Mouse (Mus musculus): Measurements from ENCODE around the gene Obscn. TPM values are rescaled to one million over a fixed set of nuclear protein-coding genes. Genes with fewer than 3 reads are reported as not detected.

The Obscn gene
- total and polyA plus RNA-seq, 2 experiments from 2014 or later, result 107 to 245 TPM

DNA sequence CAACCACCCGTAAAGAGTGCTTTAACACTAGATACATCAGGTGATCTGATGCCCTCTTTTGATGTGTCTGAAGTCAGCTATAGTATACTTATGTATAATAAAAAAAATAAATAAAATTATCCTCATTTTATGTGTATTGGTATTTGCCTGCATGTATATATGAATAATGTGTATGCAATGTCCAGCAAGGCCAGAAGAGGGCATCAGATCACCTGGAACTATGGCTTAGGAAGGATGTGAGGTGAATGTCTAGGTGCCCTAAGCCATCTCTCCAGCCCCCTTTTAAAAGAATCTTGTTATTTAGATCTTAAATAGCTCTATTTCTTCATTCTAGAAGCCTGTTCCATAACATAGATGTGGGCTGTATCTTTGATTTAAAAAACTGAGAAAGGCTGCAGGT, 168.9 kb downstream of the Obscn start:
- ATAC-seq (ENCODE audit: insufficient read depth, low read depth) (no peak), DNase-seq (ENCODE audit: low spot score) (no peak)
- no peak overlapping the region for H3K27ac ChIP-seq (ENCODE audit: low read depth)
- 100% methylated on average over 1 of the region's 1 CpGs for WGBS
- H3K4me3 ChIP-seq (ENCODE audit: low read depth, low read length), result no peak overlapping the region
- H3K9ac ChIP-seq (replicated peaks; ENCODE audit: low read depth, low read length), result no peak overlapping the region
- no peaks in the 10 kb centered on the region for H3K4me1 ChIP-seq (ENCODE audit: control insufficient read depth, insufficient read depth)
- no peaks in the 10 kb centered on the region for H3K36me3 ChIP-seq (replicated peaks; ENCODE audit: control insufficient read depth, insufficient read depth, low read length)
- H3K9me3 ChIP-seq (replicated peaks; ENCODE audit: control insufficient read depth, low read length), result no peaks in the 10 kb centered on the region
- H3K27me3 ChIP-seq (ENCODE audit: control insufficient read depth, insufficient read depth, low read length), result no peaks in the 10 kb centered on the region
- no peak overlapping the region for H3K4me2 ChIP-seq (ENCODE audit: low read depth, low read length)
- TF ChIP-seq CTCF (IDR thresholded peaks at IDR 0.05; ENCODE audit: low read depth) (peak; percentile 73), EP300 (IDR thresholded peaks at IDR 0.05; ENCODE audit: low read depth) (no peak)

DNA sequence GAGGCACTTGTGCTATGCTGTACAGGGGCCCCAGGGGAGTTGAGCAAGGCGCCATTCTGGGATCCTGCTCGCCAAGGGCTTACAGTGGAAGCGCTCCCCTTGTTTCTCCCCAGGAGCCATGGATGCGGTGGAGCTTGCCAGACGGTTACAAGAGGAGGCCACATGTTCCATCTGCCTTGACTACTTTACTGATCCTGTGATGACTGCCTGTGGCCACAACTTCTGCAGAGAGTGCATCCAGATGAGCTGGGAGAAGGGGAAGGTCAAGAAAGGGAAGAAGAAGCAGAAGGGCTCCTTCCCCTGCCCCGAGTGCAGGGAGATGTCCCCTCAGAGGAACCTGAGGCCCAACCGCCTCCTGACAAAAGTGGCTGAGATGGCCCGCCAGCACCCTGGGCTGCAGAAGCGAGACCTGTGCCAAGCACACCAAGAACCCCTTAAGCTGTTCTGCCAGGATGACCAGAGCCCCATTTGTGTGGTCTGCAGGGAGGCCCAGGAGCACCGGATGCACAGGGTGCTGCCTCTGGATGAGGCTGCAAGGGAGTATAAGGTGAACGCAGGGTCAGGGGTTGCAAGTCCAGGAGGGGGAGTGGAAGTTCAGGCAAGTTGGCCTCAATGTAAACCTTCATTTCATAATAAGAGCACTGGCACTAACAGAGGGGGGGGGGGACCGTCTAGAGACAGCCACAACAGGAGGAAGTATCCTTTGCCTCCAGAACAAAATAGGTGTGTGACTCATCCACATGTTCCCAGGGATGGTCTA, 171.0 kb downstream of the Obscn start:
- TF ChIP-seq EP300 (IDR thresholded peaks at IDR 0.05; ENCODE audit: low read depth) (no peak), CTCF (IDR thresholded peaks at IDR 0.05; ENCODE audit: low read depth) (no peak)
- H3K27ac ChIP-seq (ENCODE audit: low read depth), result no peak overlapping the region
- H3K4me1 ChIP-seq (ENCODE audit: control insufficient read depth, insufficient read depth), result no peaks in the 10 kb centered on the region
- H3K4me2 ChIP-seq (ENCODE audit: low read depth, low read length), result no peak overlapping the region
- no peak overlapping the region for H3K4me3 ChIP-seq (ENCODE audit: low read depth, low read length)
- H3K9me3 ChIP-seq (replicated peaks; ENCODE audit: control insufficient read depth, low read length), result no peaks in the 10 kb centered on the region
- no peak for ATAC-seq (ENCODE audit: insufficient read depth, low read depth)
- peaks cover 5% of the 10 kb centered on the region; the same call in 1 of the 2 replicates for H3K27me3 ChIP-seq (ENCODE audit: control insufficient read depth, insufficient read depth, low read length)
- H3K9ac ChIP-seq (replicated peaks; ENCODE audit: low read depth, low read length), result no peak overlapping the region
- no peak for DNase-seq (ENCODE audit: low spot score)
- 39% methylated on average over 12 of the region's 12 CpGs for WGBS
- no peaks in the 10 kb centered on the region for H3K36me3 ChIP-seq (replicated peaks; ENCODE audit: control insufficient read depth, insufficient read depth, low read length)

DNA sequence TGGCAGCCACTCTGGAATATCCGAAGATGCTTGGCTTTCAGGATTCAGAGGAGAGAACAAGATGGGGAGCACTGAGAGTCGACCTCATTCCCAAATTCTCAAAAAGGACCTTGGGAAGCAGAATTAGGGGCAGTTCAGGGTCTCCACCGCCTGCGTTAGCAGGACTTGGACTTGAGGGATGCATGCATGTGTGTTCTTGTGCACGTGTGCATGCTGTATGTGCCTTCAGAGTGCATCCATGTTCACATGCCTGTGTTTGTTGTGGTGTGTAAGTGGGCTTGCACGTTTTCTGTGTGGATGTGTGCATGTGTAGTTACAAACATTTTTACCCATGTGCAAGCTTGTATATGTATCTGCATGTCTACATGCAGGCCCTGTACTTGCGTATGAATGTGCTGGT, 172.0 kb downstream of the Obscn start:
- H3K9ac ChIP-seq (replicated peaks; ENCODE audit: low read depth, low read length), result no peak overlapping the region
- no peak for DNase-seq (ENCODE audit: low spot score)
- peaks cover 5% of the 10 kb centered on the region; the same call in 1 of the 2 replicates for H3K27me3 ChIP-seq (ENCODE audit: control insufficient read depth, insufficient read depth, low read length)

DNA sequence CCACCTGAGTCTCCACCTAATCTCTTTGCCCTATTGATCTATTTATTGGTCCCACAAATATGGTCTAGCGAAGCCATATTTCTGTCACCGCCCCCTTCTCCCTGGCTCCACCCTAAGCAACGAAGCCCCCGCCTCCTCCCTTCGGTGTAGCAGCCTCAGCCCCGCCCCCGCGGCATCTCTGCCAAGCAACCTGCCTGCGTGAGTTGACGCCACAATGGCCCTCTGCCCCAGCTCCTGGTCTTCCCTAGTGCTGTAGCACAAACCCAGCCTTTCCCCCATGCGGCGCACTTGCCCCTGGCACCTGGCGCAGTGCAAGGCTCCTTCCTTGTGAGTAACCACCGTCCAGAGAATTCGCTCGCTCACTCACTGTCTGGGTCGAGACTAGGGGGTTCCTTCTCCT, 172.7 kb downstream of the Obscn start:
- no peak for ATAC-seq (ENCODE audit: insufficient read depth, low read depth)
- Histone ChIP-seq H3K36me3 (replicated peaks; ENCODE audit: control insufficient read depth, insufficient read depth, low read length) (no peaks in the 10 kb centered on the region), H3K9ac (replicated peaks; ENCODE audit: low read depth, low read length) (no peak overlapping the region), H3K4me2 (ENCODE audit: low read depth, low read length) (no peak overlapping the region), H3K27ac (ENCODE audit: low read depth) (no peak overlapping the region), H3K9me3 (replicated peaks; ENCODE audit: control insufficient read depth, low read length) (no peaks in the 10 kb centered on the region), H3K4me3 (ENCODE audit: low read depth, low read length) (no peak overlapping the region), H3K4me1 (ENCODE audit: control insufficient read depth, insufficient read depth) (no peaks in the 10 kb centered on the region), H3K27me3 (ENCODE audit: control insufficient read depth, insufficient read depth, low read length) (peaks cover 5% of the 10 kb centered on the region; the same call in 1 of the 2 replicates)
- 37% methylated on average over 17 of the region's 17 CpGs for WGBS
- TF ChIP-seq EP300 (IDR thresholded peaks at IDR 0.05; ENCODE audit: low read depth) (no peak), CTCF (IDR thresholded peaks at IDR 0.05; ENCODE audit: low read depth) (no peak)
- DNase-seq (ENCODE audit: low spot score), result no peak

More for the DNA sequence above, 172.0 kb downstream of the Obscn start:
- no peak for TF ChIP-seq EP300 (IDR thresholded peaks at IDR 0.05; ENCODE audit: low read depth)
- no peak for TF ChIP-seq CTCF (IDR thresholded peaks at IDR 0.05; ENCODE audit: low read depth)
- no peak overlapping the region for H3K4me3 ChIP-seq (ENCODE audit: low read depth, low read length)
- no peak for ATAC-seq (ENCODE audit: insufficient read depth, low read depth)
- 83% methylated on average over 7 of the region's 7 CpGs for WGBS
- H3K4me2 ChIP-seq (ENCODE audit: low read depth, low read length), result no peak overlapping the region
- H3K4me1 ChIP-seq (ENCODE audit: control insufficient read depth, insufficient read depth), result no peaks in the 10 kb centered on the region
- no peaks in the 10 kb centered on the region for H3K9me3 ChIP-seq (replicated peaks; ENCODE audit: control insufficient read depth, low read length)
- H3K27ac ChIP-seq (ENCODE audit: low read depth), result no peak overlapping the region
- H3K36me3 ChIP-seq (replicated peaks; ENCODE audit: control insufficient read depth, insufficient read depth, low read length), result no peaks in the 10 kb centered on the region

DNA sequence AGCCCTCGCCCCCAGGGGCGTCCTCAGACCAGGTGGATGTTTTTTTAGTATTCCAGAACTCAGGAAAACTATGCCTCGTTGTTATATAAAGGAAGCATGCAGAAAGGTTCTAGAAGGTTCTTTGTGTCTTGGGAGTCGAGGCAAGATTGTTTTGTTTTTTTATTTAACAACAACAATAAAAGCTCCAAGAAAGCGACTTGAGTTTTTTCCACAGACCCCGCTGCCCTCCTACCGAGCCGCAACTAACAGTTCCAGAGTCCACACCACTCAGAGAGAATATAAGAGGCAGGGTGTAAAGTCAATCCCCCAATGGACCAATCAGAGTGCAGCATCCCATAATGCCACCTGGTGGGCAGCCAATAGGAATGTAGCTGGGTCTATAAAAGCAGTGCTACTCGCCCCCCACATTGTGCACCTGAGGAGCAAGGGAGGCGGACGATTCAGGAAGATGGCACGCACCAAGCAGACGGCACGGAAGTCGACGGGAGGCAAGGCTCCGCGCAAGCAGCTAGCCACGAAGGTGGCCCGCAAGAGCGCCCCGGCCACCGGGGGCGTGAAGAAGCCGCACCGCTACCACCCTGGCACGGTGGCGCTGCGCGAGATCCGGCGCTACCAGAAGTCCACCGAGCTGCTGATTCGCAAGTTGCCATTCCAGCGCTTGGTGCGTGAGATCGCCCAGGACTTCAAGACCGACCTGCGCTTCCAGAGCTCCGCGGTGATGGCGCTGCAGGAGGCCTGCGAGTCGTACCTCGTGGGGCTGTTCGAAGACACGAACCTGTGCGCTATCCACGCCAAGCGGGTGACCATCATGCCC, 174.6 kb downstream of the Obscn start:
- DNase-seq (ENCODE audit: low spot score) (peak; percentile 3), ATAC-seq (ENCODE audit: insufficient read depth, low read depth) (no peak)
- WGBS, result 51% methylated on average over 50 of the region's 50 CpGs
- Histone ChIP-seq H3K36me3 (replicated peaks; ENCODE audit: control insufficient read depth, insufficient read depth, low read length) (peaks cover 14% of the 10 kb centered on the region; the same call in 1 of the 2 replicates), H3K4me3 (ENCODE audit: low read depth, low read length) (no peak overlapping the region), H3K9ac (replicated peaks; ENCODE audit: low read depth, low read length) (no peak overlapping the region), H3K4me2 (ENCODE audit: low read depth, low read length) (no peak overlapping the region), H3K27ac (ENCODE audit: low read depth) (no peak overlapping the region), H3K9me3 (replicated peaks; ENCODE audit: control insufficient read depth, low read length) (no peaks in the 10 kb centered on the region), H3K4me1 (ENCODE audit: control insufficient read depth, insufficient read depth) (peaks cover 6% of the 10 kb centered on the region), H3K27me3 (ENCODE audit: control insufficient read depth, insufficient read depth, low read length) (peaks cover 5% of the 10 kb centered on the region; the same call in 1 of the 2 replicates)
- TF ChIP-seq CTCF (IDR thresholded peaks at IDR 0.05; ENCODE audit: low read depth) (no peak), EP300 (IDR thresholded peaks at IDR 0.05; ENCODE audit: low read depth) (no peak)

Data from heart, postnatal 0 days (tissue).